Mouse (Mus musculus): ENCODE data around the gene Crim1. TPM values are rescaled to one million over a fixed set of nuclear protein-coding genes. Genes with fewer than 3 reads are reported as not detected.
"Not testable (repeated sequence)": the region's sequence is repeated elsewhere in the genome, so short reads cannot be mapped to it uniquely, and the experiment has no call there.

Gene Crim1
- polyA plus RNA-seq, 1 experiment, result 54.2 TPM

GRCm38 (mm10) chr17:78246634-78247383, 46.8 kb downstream of the Crim1 start:
- Histone ChIP-seq H3K27ac (ENCODE audit: insufficient read depth, low read depth, low read length) (peak overlapping the region; percentile 72), H3K4me1 (ENCODE audit: control insufficient read depth, insufficient read depth, low read length) (peaks cover 28% of the 10 kb centered on the region), H3K36me3 (ENCODE audit: control insufficient read depth, insufficient read depth, low read length) (no peaks in the 10 kb centered on the region), H3K27me3 (replicated peaks; ENCODE audit: control insufficient read depth, insufficient read depth, low read length) (no peaks in the 10 kb centered on the region), H3K4me3 (ENCODE audit: insufficient read depth, low read depth, low read length) (no peak overlapping the region)
- DNase-seq, result peak; percentile 74
- 57% methylated on average over 11 of the region's 11 CpGs for WGBS
- TF ChIP-seq POLR2A (IDR thresholded peaks at IDR 0.05; ENCODE audit: low read depth, low read length) (no peak), CTCF (conservative IDR thresholded peaks at IDR 0.05; ENCODE audit: insufficient read depth, insufficient read length, low read depth, low read length) (no peak)

GRCm38 (mm10) chr17:78248197-78248596, 48.1 kb downstream of the Crim1 start:
- Histone ChIP-seq H3K36me3 (ENCODE audit: control insufficient read depth, insufficient read depth, low read length) (no peaks in the 10 kb centered on the region), H3K4me3 (ENCODE audit: insufficient read depth, low read depth, low read length) (no peak overlapping the region), H3K4me1 (ENCODE audit: control insufficient read depth, insufficient read depth, low read length) (peaks cover 28% of the 10 kb centered on the region), H3K27me3 (replicated peaks; ENCODE audit: control insufficient read depth, insufficient read depth, low read length) (no peaks in the 10 kb centered on the region), H3K27ac (ENCODE audit: insufficient read depth, low read depth, low read length) (peak overlapping the region; percentile 65)
- TF ChIP-seq POLR2A (IDR thresholded peaks at IDR 0.05; ENCODE audit: low read depth, low read length) (no peak), CTCF (conservative IDR thresholded peaks at IDR 0.05; ENCODE audit: insufficient read depth, insufficient read length, low read depth, low read length) (no peak)
- WGBS, result 27% methylated on average over 5 of the region's 5 CpGs
- DNase-seq, result no peak

DNA sequence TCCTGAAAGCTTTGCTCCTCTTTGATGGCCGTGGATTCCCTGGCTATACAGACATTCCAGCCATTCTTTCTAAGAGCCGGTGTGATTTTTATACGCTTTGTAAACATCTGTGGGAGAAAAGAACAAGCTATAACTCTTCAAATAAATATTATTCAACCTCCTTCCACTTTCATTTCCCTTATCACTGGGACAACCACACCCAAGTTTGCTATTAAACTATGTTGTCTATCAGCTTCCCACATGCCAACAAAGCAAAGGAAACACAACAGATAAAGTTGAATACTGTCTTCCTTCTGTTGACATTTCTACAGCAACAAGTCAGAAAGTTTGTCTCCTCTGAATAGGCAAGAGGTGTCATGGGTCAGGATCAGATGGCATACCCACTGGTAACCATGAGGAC, 48.9 kb downstream of the Crim1 start:
- Histone ChIP-seq H3K36me3 (ENCODE audit: control insufficient read depth, insufficient read depth, low read length) (no peaks in the 10 kb centered on the region), H3K27ac (ENCODE audit: insufficient read depth, low read depth, low read length) (peak overlapping the region; percentile 35), H3K4me3 (ENCODE audit: insufficient read depth, low read depth, low read length) (no peak overlapping the region), H3K4me1 (ENCODE audit: control insufficient read depth, insufficient read depth, low read length) (peaks cover 28% of the 10 kb centered on the region), H3K27me3 (replicated peaks; ENCODE audit: control insufficient read depth, insufficient read depth, low read length) (no peaks in the 10 kb centered on the region)
- WGBS, result 27% methylated on average over 3 of the region's 3 CpGs
- DNase-seq, result peak; percentile 56
- TF ChIP-seq CTCF (conservative IDR thresholded peaks at IDR 0.05; ENCODE audit: insufficient read depth, insufficient read length, low read depth, low read length) (no peak), POLR2A (IDR thresholded peaks at IDR 0.05; ENCODE audit: low read depth, low read length) (no peak)

DNA sequence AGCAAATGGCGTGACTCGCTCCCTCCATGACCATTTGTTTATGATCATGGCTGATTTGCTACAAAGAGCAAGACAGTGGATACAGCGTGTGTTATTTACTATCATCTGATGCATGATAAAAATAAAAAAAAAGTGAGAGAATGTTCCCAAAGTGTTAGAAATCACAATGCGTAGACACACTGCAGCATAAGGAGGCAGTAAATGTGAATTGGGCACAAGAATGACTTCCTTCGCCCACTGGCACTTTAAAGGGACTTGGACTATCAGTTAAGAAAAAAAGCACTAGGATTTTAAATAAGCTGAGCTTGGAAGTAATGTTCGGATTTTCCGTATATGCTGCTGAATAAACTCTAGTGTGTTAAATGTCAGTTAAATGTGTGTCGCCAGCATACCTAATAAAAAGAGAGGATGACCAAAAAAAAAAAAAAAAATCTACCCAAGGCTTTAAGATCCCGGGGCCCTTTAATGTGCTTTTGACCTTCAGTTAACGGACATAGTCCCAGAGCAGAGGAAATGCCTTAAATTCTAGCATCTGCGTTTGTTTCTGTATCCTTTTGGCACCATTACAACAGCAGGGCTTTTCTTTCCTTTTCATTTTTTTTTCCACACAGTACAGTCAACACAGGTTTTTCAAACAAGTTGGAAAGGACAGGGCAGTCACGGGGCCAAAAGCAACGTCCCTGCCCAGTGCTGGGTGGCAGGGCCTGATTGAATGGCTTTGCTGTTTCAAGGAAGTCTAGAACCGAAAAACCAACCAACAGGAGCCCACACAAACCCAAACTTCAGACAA, 50.3 kb downstream of the Crim1 start:
- Histone ChIP-seq H3K4me3 (ENCODE audit: insufficient read depth, low read depth, low read length) (no peak overlapping the region), H3K36me3 (ENCODE audit: control insufficient read depth, insufficient read depth, low read length) (no peaks in the 10 kb centered on the region), H3K27me3 (replicated peaks; ENCODE audit: control insufficient read depth, insufficient read depth, low read length) (no peaks in the 10 kb centered on the region), H3K4me1 (ENCODE audit: control insufficient read depth, insufficient read depth, low read length) (peaks cover 27% of the 10 kb centered on the region), H3K27ac (ENCODE audit: insufficient read depth, low read depth, low read length) (peak overlapping the region; percentile 86)
- 61% methylated on average over 14 of the region's 14 CpGs for WGBS
- TF ChIP-seq CTCF (conservative IDR thresholded peaks at IDR 0.05; ENCODE audit: insufficient read depth, insufficient read length, low read depth, low read length) (no peak), POLR2A (IDR thresholded peaks at IDR 0.05; ENCODE audit: low read depth, low read length) (no peak)
- peak; percentile 83 for DNase-seq

GRCm38 (mm10) chr17:78253587-78253986, 53.5 kb downstream of the Crim1 start:
- not testable (repeated sequence) for H3K27ac ChIP-seq (ENCODE audit: insufficient read depth, low read depth, low read length); DNase-seq; H3K4me3 ChIP-seq (ENCODE audit: insufficient read depth, low read depth, low read length); H3K36me3 ChIP-seq (ENCODE audit: control insufficient read depth, insufficient read depth, low read length); H3K27me3 ChIP-seq (replicated peaks; ENCODE audit: control insufficient read depth, insufficient read depth, low read length)
- H3K4me1 ChIP-seq (ENCODE audit: control insufficient read depth, insufficient read depth, low read length), result peaks cover 11% of the 10 kb centered on the region
- WGBS, result 96% methylated on average over 2 of the region's 2 CpGs

GRCm38 (mm10) chr17:78254256-78254655, 54.2 kb downstream of the Crim1 start:
- 72% methylated on average over 8 of the region's 8 CpGs for WGBS
- H3K4me1 ChIP-seq (ENCODE audit: control insufficient read depth, insufficient read depth, low read length), result peaks cover 8% of the 10 kb centered on the region
- no peak for DNase-seq
- no peaks in the 10 kb centered on the region for H3K36me3 ChIP-seq (ENCODE audit: control insufficient read depth, insufficient read depth, low read length)
- no peak overlapping the region for H3K27ac ChIP-seq (ENCODE audit: insufficient read depth, low read depth, low read length)
- H3K4me3 ChIP-seq (ENCODE audit: insufficient read depth, low read depth, low read length), result no peak overlapping the region
- no peak for TF ChIP-seq POLR2A (IDR thresholded peaks at IDR 0.05; ENCODE audit: low read depth, low read length)
- TF ChIP-seq CTCF (conservative IDR thresholded peaks at IDR 0.05; ENCODE audit: insufficient read depth, insufficient read length, low read depth, low read length), result no peak
- H3K27me3 ChIP-seq (replicated peaks; ENCODE audit: control insufficient read depth, insufficient read depth, low read length), result no peaks in the 10 kb centered on the region

DNA sequence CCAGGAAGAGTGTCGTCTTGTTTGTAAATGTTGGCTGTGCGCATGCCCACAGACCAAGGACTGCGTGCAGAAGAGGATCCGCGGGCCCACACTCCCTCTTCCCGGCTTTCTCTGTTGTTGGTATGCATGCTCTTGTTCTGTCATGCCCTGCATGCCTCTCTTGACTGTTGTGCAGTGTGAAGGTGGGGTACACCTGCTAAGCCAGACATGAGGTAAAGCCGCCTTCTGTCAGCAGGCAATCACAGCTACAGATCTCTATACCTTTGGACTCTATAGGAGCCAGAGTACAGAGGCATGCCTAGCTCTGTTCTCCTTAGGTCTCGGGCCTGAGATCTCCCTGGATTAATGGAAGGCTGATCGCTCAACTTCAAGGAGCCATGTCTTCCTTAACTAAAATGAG, 55.7 kb downstream of the Crim1 start:
- TF ChIP-seq POLR2A (IDR thresholded peaks at IDR 0.05; ENCODE audit: low read depth, low read length) (no peak), CTCF (conservative IDR thresholded peaks at IDR 0.05; ENCODE audit: insufficient read depth, insufficient read length, low read depth, low read length) (no peak)
- H3K36me3 ChIP-seq (ENCODE audit: control insufficient read depth, insufficient read depth, low read length), result no peaks in the 10 kb centered on the region
- H3K4me1 ChIP-seq (ENCODE audit: control insufficient read depth, insufficient read depth, low read length), result peaks cover 4% of the 10 kb centered on the region
- no peaks in the 10 kb centered on the region for H3K27me3 ChIP-seq (replicated peaks; ENCODE audit: control insufficient read depth, insufficient read depth, low read length)
- 97% methylated on average over 9 of the region's 9 CpGs for WGBS
- H3K27ac ChIP-seq (ENCODE audit: insufficient read depth, low read depth, low read length), result no peak overlapping the region
- no peak overlapping the region for H3K4me3 ChIP-seq (ENCODE audit: insufficient read depth, low read depth, low read length)
- no peak for DNase-seq
